Mouse (Mus musculus): ENCODE data around the gene Mafb. TPM values are rescaled to one million over a fixed set of nuclear protein-coding genes. Genes with fewer than 3 reads are reported as not detected.
A peak's percentile ranks its signal among the peaks of the same experiment; 100 is the strongest.

Mafb gene
- polyA plus RNA-seq, 1 experiment from 2014 or later: 5.6 TPM

DNA sequence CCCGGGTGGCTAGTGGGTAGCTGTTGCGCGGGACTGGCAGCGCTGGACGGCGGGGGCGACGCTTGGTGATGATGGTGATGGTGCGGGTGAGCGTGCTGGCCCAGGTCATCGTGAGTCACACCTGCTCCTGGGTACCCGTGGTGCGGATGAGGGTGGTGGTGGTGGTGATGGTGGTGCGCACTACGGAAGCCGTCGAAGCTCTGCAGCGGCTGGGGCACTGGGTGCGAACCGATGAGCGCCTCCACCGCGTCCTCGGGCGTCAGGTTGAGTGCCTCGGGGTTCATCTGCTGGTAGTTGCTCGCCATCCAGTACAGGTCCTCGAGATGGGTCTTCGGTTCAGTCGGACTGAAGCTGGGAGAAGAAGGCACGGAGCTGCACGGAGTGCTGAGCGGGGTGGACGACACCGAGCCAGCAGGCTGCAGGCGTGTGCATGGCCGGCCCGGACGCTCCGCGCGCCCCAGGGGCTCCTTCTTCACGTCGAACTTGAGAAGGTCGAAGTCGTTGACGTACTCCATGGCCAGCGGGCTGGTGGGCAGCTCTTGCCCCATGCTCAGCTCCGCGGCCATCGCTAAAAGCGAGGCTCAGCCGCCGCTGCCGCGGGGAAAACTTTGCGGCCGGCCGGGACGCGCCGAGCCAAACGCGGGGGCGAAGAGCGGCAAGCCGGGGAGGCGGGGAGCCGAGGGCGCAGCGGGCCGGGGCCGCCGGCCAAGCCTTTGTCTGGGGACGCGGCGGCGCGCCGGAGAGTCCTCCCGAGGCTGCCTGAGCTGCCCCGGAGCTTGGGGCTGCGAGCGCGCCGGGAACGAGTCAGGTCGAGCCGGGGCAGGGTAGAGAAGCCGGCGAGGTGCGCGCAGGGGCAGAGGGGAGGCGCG is 520 bp downstream of the Mafb start:
- peak overlapping the region; percentile 78 for H3K27ac ChIP-seq (ENCODE audit: low read length)
- peak; percentile 36; the same call in 1 of the 2 replicates for ATAC-seq
- peaks cover 28% of the 10 kb centered on the region for H3K4me1 ChIP-seq (ENCODE audit: control insufficient read depth, insufficient read depth, low read length)
- H3K27me3 ChIP-seq (ENCODE audit: control insufficient read depth, insufficient read depth, low read depth, low read length): peaks cover 53% of the 10 kb centered on the region
- no peaks in the 10 kb centered on the region for H3K9me3 ChIP-seq (replicated peaks; ENCODE audit: control insufficient read depth, low read length, poor library complexity, severe bottlenecking)
- 1% methylated on average over 83 of the region's 95 CpGs for whole genome bisulfite sequencing
- peak overlapping the region; percentile 67 for H3K9ac ChIP-seq (ENCODE audit: low read depth, low read length)
- H3K4me3 ChIP-seq (ENCODE audit: low read depth, low read length): peak overlapping the region; percentile 61
- H3K36me3 ChIP-seq (ENCODE audit: control insufficient read depth, insufficient read depth, low read length): no peaks in the 10 kb centered on the region
- peak overlapping the region; percentile 91 for H3K4me2 ChIP-seq (ENCODE audit: low read length)

DNA sequence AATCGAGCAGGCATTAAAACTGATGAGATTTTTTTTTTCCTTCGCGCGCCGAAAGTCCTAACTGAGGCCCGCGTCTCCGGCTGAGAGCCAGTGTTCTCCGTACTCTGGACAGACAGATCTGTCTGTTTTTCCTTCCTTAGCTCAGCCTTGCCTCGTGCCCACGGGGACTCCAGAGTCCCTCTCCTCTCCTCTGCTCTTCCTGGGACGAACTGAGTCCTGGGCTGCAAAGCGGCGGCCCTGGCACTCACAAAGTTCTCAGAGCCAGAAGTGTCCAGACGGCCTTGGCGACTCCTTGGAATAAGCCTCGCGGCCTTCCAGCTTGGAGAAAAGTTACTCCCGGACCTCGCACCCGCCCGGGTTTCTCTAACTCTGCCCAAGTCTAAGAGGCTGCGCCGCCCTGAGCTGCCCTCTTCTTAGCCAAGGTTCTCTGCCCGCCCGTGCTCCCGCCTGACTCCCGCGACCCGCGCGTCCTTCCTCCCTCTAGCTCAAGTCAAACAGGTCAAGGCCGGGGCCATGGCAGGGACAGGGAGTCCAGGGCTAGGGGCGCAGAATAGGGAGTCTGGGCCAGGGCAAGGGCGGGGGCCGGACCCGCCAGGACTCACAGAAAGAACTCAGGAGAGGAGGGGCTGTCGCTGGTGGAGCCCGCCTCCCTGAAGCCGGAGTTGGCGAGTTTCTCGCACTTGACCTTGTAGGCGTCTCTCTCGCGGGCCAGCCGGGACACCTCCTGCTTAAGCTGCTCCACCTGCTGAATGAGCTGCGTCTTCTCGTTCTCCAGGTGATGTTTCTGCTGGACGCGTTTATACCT is 1.6 kb downstream of the Mafb start:
- no peaks in the 10 kb centered on the region for H3K36me3 ChIP-seq (ENCODE audit: control insufficient read depth, insufficient read depth, low read length)
- no peak overlapping the region for H3K27ac ChIP-seq (ENCODE audit: low read length)
- no peak for ATAC-seq
- peaks cover 30% of the 10 kb centered on the region for H3K4me1 ChIP-seq (ENCODE audit: control insufficient read depth, insufficient read depth, low read length)
- peak overlapping the region; percentile 61 for H3K4me3 ChIP-seq (ENCODE audit: low read depth, low read length)
- H3K9ac ChIP-seq (ENCODE audit: low read depth, low read length): no peak overlapping the region; the same call in 1 of the 2 replicates
- H3K9me3 ChIP-seq (replicated peaks; ENCODE audit: control insufficient read depth, low read length, poor library complexity, severe bottlenecking): no peaks in the 10 kb centered on the region
- peak overlapping the region; percentile 91 for H3K4me2 ChIP-seq (ENCODE audit: low read length)
- H3K27me3 ChIP-seq (ENCODE audit: control insufficient read depth, insufficient read depth, low read depth, low read length): peaks cover 47% of the 10 kb centered on the region
- under 1% methylated on average over 50 of the region's 50 CpGs for WGBS

DNA sequence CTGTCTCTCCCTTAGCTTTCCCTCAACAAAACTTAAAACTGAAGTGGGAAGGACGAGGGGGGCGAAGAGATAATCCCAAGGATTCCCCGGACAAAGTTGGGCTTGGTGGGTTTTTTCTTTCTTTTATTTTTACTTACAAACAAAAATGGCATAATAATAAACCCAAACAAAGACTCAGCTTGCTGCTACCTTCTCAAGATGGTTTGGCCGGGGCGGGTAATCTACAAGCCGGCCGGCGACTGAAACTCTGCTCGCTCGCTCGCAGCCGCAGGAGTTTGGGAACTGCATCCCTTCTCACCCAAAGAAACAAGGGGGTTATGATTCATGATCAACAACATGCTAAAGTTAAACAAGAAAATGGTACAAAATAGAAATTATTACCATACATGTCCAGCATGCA is 2.2 kb downstream of the Mafb start:
- WGBS: under 1% methylated on average over 12 of the region's 12 CpGs
- Histone ChIP-seq H3K4me3 (ENCODE audit: low read depth, low read length) (peak overlapping the region; percentile 61), H3K27ac (ENCODE audit: low read length) (no peak overlapping the region), H3K4me1 (ENCODE audit: control insufficient read depth, insufficient read depth, low read length) (peaks cover 30% of the 10 kb centered on the region), H3K9me3 (replicated peaks; ENCODE audit: control insufficient read depth, low read length, poor library complexity, severe bottlenecking) (no peaks in the 10 kb centered on the region), H3K9ac (ENCODE audit: low read depth, low read length) (no peak overlapping the region), H3K4me2 (ENCODE audit: low read length) (peak overlapping the region; percentile 91), H3K27me3 (ENCODE audit: control insufficient read depth, insufficient read depth, low read depth, low read length) (peaks cover 47% of the 10 kb centered on the region), H3K36me3 (ENCODE audit: control insufficient read depth, insufficient read depth, low read length) (no peaks in the 10 kb centered on the region)
- no peak for ATAC-seq

DNA sequence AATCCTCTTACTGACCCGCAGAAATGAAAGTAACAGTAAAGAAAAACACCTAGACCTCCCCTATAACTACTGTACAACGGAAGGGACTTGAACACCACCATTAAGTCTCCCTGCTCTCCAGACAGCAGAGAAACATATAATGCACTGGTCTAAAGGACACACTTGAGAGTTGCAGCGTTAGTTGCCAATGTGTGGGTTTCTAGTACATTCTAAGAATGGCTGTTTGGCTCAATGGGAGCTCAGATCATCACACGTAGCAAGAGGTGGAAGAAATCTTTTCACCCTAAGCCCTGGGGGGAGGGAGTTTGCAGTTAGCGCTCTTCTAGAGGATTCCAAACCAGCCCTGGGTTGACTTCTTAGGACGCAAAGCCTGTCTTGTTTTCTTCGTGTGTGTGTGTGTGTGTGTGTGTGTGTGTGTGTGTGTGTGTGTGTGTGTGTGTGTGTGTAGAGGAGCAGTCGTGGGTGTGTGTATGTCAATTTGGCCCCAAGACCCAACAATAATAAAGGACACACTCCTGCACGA is 2.7 kb downstream of the Mafb start:
- Histone ChIP-seq H3K36me3 (ENCODE audit: control insufficient read depth, insufficient read depth, low read length) (no peaks in the 10 kb centered on the region), H3K9ac (ENCODE audit: low read depth, low read length) (no peak overlapping the region), H3K9me3 (replicated peaks; ENCODE audit: control insufficient read depth, low read length, poor library complexity, severe bottlenecking) (no peaks in the 10 kb centered on the region), H3K4me1 (ENCODE audit: control insufficient read depth, insufficient read depth, low read length) (peaks cover 31% of the 10 kb centered on the region), H3K27ac (ENCODE audit: low read length) (no peak overlapping the region), H3K27me3 (ENCODE audit: control insufficient read depth, insufficient read depth, low read depth, low read length) (peaks cover 44% of the 10 kb centered on the region), H3K4me3 (ENCODE audit: low read depth, low read length) (peak overlapping the region; percentile 61; the same call in 1 of the 2 replicates), H3K4me2 (ENCODE audit: low read length) (peak overlapping the region; percentile 91)
- WGBS: 2% methylated on average over 9 of the region's 9 CpGs
- no peak for ATAC-seq

DNA sequence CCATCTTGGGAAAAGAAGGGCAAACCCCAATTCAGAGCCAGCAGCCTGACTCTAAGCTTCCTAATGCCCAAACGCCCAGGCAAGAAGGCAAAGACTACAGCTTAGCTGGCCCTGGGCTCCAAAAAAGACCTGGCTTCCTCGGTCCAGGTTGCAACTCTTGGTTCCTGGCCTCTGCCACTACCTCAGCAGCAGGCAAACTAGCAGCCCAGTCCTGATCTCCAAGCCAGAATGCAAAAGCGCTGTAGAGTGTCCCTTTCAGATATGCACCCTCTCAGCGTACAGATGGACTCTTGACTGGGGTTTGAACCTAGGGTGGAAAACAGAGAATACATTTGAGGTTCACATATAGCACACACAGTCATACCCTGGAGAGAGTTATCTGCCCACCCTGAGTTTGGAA is 3.7 kb downstream of the Mafb start:
- no peak overlapping the region for H3K4me3 ChIP-seq (ENCODE audit: low read depth, low read length)
- H3K4me2 ChIP-seq (ENCODE audit: low read length): no peak overlapping the region
- no peaks in the 10 kb centered on the region for H3K9me3 ChIP-seq (replicated peaks; ENCODE audit: control insufficient read depth, low read length, poor library complexity, severe bottlenecking)
- H3K4me1 ChIP-seq (ENCODE audit: control insufficient read depth, insufficient read depth, low read length): peaks cover 27% of the 10 kb centered on the region
- H3K27me3 ChIP-seq (ENCODE audit: control insufficient read depth, insufficient read depth, low read depth, low read length): peaks cover 49% of the 10 kb centered on the region
- no peak overlapping the region for H3K27ac ChIP-seq (ENCODE audit: low read length)
- no peak overlapping the region for H3K9ac ChIP-seq (ENCODE audit: low read depth, low read length)
- H3K36me3 ChIP-seq (ENCODE audit: control insufficient read depth, insufficient read depth, low read length): no peaks in the 10 kb centered on the region
- 31% methylated on average over 4 of the region's 4 CpGs for WGBS
- no peak for ATAC-seq

DNA sequence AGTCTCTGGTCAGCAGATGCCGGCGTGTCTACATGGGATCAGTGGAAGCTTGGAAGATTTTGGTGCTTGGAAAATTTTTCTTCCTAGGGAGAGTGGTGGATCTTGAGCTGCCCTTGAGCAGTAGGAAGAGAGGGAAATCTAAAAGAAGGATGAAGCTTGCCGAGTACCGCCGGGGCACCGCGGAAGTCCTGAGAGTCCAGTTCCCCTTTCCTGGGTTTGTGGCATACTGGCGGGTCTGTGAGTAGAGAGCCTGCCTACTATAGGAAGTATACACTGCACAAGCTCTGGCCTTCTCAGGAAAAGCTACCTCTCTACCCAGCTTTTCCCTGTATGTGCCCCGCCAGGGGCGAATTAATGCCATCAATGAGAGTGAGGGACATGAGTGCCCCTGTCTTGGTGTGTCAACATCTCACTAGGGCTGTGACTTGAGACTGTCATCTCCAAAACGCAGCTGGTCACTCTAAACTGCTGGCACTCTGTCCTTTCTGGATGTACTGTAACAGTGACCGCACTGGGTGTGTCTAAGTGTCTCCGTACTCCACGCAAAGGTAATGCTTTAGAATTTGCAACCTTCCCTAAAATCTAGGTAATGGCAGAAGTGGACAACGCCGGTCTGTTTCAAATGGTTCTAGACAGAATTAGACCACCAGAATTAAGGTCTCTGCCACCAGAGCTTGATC is 5.3 kb downstream of the Mafb start:
- Histone ChIP-seq H3K9me3 (replicated peaks; ENCODE audit: control insufficient read depth, low read length, poor library complexity, severe bottlenecking) (no peaks in the 10 kb centered on the region), H3K36me3 (ENCODE audit: control insufficient read depth, insufficient read depth, low read length) (no peaks in the 10 kb centered on the region), H3K27ac (ENCODE audit: low read length) (no peak overlapping the region), H3K27me3 (ENCODE audit: control insufficient read depth, insufficient read depth, low read depth, low read length) (peaks cover 47% of the 10 kb centered on the region), H3K4me3 (ENCODE audit: low read depth, low read length) (no peak overlapping the region), H3K9ac (ENCODE audit: low read depth, low read length) (no peak overlapping the region), H3K4me2 (ENCODE audit: low read length) (no peak overlapping the region), H3K4me1 (ENCODE audit: control insufficient read depth, insufficient read depth, low read length) (peaks cover 28% of the 10 kb centered on the region)
- 14% methylated on average over 16 of the region's 16 CpGs for WGBS
- ATAC-seq: no peak

DNA sequence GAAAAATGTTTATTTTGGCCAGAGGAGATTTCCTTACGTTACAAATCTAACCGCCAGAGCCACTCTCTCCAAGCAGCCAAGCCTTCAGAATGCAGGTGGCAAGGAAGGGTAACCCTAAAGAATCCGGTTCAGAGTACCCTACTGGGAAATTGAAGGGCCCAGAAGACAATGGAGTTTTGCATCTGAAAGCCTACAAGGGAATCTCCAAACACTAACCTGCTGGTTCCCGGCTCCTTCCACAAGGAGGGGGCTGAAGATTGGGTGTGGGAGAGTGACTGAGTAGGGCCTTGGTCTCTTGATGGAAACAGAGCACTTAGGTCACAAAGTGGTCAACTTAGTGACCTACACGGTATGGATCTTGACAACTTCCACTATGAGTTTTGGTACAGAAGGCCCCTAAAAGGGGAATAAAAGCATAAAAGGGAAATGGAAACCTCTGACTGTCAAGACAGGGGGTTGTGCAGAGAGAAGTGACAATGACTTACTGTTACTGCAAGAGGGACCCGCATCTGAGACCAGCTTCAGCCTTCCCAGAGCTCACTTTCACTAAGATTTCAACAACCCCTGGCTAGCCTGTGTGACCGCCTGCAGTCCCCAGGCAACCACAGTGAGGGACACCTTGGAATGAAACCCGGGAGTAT is 6.5 kb downstream of the Mafb start:
- Histone ChIP-seq H3K27me3 (ENCODE audit: control insufficient read depth, insufficient read depth, low read depth, low read length) (peaks cover 44% of the 10 kb centered on the region), H3K4me1 (ENCODE audit: control insufficient read depth, insufficient read depth, low read length) (peaks cover 19% of the 10 kb centered on the region), H3K36me3 (ENCODE audit: control insufficient read depth, insufficient read depth, low read length) (no peaks in the 10 kb centered on the region), H3K27ac (ENCODE audit: low read length) (no peak overlapping the region), H3K4me3 (ENCODE audit: low read depth, low read length) (no peak overlapping the region), H3K9ac (ENCODE audit: low read depth, low read length) (no peak overlapping the region), H3K9me3 (replicated peaks; ENCODE audit: control insufficient read depth, low read length, poor library complexity, severe bottlenecking) (no peaks in the 10 kb centered on the region), H3K4me2 (ENCODE audit: low read length) (no peak overlapping the region)
- WGBS: 13% methylated on average over 8 of the region's 8 CpGs
- no peak for ATAC-seq

DNA sequence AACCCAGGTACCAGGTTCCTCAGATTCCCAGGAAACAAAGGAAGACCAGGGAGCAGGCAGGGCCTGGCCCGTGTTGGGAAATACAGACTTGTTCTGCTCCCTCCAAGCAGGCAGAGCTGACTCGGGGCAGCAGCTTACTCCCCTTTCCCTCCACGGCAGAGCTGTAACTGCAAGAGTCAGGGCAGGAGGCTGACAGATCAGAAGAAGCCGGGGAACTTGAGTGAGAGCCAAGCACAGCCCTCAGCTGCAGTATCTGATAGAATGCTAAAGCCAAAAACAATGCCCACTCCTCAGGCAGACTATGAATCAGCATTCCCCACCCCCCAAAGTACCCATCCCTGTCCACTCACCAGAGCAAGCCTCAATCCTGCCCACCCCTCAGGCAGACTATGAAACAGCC is 8.0 kb downstream of the Mafb start:
- 4% methylated on average over 4 of the region's 4 CpGs for WGBS
- Histone ChIP-seq H3K4me3 (ENCODE audit: low read depth, low read length) (no peak overlapping the region), H3K9ac (ENCODE audit: low read depth, low read length) (no peak overlapping the region), H3K4me1 (ENCODE audit: control insufficient read depth, insufficient read depth, low read length) (peaks cover 13% of the 10 kb centered on the region), H3K4me2 (ENCODE audit: low read length) (no peak overlapping the region), H3K9me3 (replicated peaks; ENCODE audit: control insufficient read depth, low read length, poor library complexity, severe bottlenecking) (no peaks in the 10 kb centered on the region), H3K36me3 (ENCODE audit: control insufficient read depth, insufficient read depth, low read length) (no peaks in the 10 kb centered on the region), H3K27me3 (ENCODE audit: control insufficient read depth, insufficient read depth, low read depth, low read length) (peaks cover 44% of the 10 kb centered on the region), H3K27ac (ENCODE audit: low read length) (no peak overlapping the region)
- ATAC-seq: no peak
